Mouse (Mus musculus) cerebellum, adult 9-11 months (tissue): ENCODE results near the gene Cracr2a.

ENCODE experiments used
- DNase-seq: peaks from one replicate; pipeline ENCODE4 v3.0.0; 2022

Cracr2a gene

GRCm38 (mm10) chr6:127627453-127627852, 66.3 kb downstream of the Cracr2a start:
- no peak for DNase-seq

- no peak for DNase-seq
Observed at GRCm38 (mm10) chr6:127629249-127629648, 68.1 kb downstream of the Cracr2a start.

GRCm38 (mm10) chr6:127634858-127635257, 73.7 kb downstream of the Cracr2a start:
- DNase-seq, result no peak

GRCm38 (mm10) chr6:127635462-127636189, 74.5 kb downstream of the Cracr2a start:
- DNase-seq, result no peak

- no peak for DNase-seq
Observed at GRCm38 (mm10) chr6:127641077-127641801, 80.1 kb downstream of the Cracr2a start.

- DNase-seq, result no peak
Observed at GRCm38 (mm10) chr6:127655988-127656387, 94.8 kb downstream of the Cracr2a start.

- DNase-seq, result no peak
Observed at GRCm38 (mm10) chr6:127657152-127657551, 96.0 kb downstream of the Cracr2a start.

- DNase-seq, result no peak
Observed at GRCm38 (mm10) chr6:127659472-127659871, 98.3 kb downstream of the Cracr2a start.

- DNase-seq, result no peak
Observed at GRCm38 (mm10) chr6:127659966-127660365, 98.8 kb downstream of the Cracr2a start.

GRCm38 (mm10) chr6:127661717-127662292, 100.7 kb downstream of the Cracr2a start:
- no peak for DNase-seq

- no peak for DNase-seq
Observed at GRCm38 (mm10) chr6:127663263-127663662, 102.1 kb downstream of the Cracr2a start.

- peak; percentile 11 for DNase-seq
Observed at GRCm38 (mm10) chr6:127669313-127669712, 108.2 kb downstream of the Cracr2a start.

GRCm38 (mm10) chr6:127670031-127670430, 108.9 kb downstream of the Cracr2a start:
- no peak for DNase-seq

- DNase-seq, result no peak
Observed at GRCm38 (mm10) chr6:127672071-127672470, 110.9 kb downstream of the Cracr2a start.

GRCm38 (mm10) chr6:127676866-127677265, 115.7 kb downstream of the Cracr2a start:
- DNase-seq, result no peak

- no peak for DNase-seq
Observed at GRCm38 (mm10) chr6:127678320-127678719, 117.2 kb downstream of the Cracr2a start.

- DNase-seq, result no peak
Observed at GRCm38 (mm10) chr6:127678998-127679397, 117.9 kb downstream of the Cracr2a start.

GRCm38 (mm10) chr6:127680784-127681183, 119.6 kb downstream of the Cracr2a start:
- no peak for DNase-seq

- no peak for DNase-seq
Observed at GRCm38 (mm10) chr6:127683561-127683960, 122.4 kb downstream of the Cracr2a start.

- DNase-seq, result no peak
Observed at GRCm38 (mm10) chr6:127684981-127685380, 123.8 kb downstream of the Cracr2a start.

GRCm38 (mm10) chr6:127687181-127687860, 126.2 kb downstream of the Cracr2a start:
- no peak for DNase-seq

- DNase-seq, result no peak
Observed at GRCm38 (mm10) chr6:127692298-127692697, 131.2 kb downstream of the Cracr2a start.

- DNase-seq, result no peak
Observed at GRCm38 (mm10) chr6:127693681-127694080, 132.5 kb downstream of the Cracr2a start.
